Mouse (Mus musculus): ENCODE results near the gene Plekhb1. TPM values are rescaled to one million over a fixed set of nuclear protein-coding genes. Genes with fewer than 3 reads are reported as not detected.

The Plekhb1 gene
- polyA plus RNA-seq (2014; fragmentation: Nextera tagmentation; extraction: Ambion mirVana), result 8.3 and 10.7 TPM in 2 replicates

DNA sequence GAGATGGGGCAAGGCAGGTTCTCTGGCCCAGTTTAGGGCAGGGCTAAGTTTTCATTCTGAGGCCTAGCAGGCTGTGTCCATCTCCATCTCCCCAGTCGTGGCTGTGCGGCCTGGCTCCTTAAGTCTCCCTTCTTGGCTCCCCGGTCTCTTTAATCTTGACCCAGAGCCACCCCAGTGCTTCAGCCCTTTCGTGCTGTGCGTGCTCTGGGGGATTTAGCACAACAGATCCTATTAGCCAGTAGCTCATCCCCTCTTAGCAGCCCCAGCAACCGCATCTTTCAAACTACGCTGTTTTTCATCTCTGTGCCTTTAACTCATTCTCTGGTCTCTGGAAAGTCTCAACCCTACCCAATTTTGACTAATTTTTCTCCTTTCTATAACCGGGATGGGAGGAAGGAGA lies at the start of gene Plekhb1:
TSS of gene Plekhb1 (minus strand) at position 184 of the 400 bp plus-strand sequence.
- no peaks in the 10 kb centered on the region for H3K9me3 ChIP-seq (ENCODE audit: control insufficient read depth, low read length)
- no peak for DNase-seq (ENCODE audit: low spot score)
- no peak within 1 kb of the TSS for H3K4me3 ChIP-seq (ENCODE audit: low read depth, low read length)
- no peak within 1 kb of the TSS for H3K4me2 ChIP-seq (replicated peaks; ENCODE audit: low read depth, low read length)
- no peaks in the 10 kb centered on the region for H3K36me3 ChIP-seq (ENCODE audit: control insufficient read depth, insufficient read depth, low read length)
- no peak within 1 kb of the TSS for H3K9ac ChIP-seq (ENCODE audit: low read depth, low read length)
- no peak for ATAC-seq (ENCODE audit: low FRiP score)
- WGBS, result 73% methylated on average over 8 of the region's 8 CpGs
- H3K4me1 ChIP-seq (replicated peaks; ENCODE audit: control insufficient read depth, insufficient read depth, low read length), result 0 out of 2 replicates have a peak, but pooled peaks cover 2% of the 10 kb centered on the region
- no peak within 1 kb of the TSS for H3K27ac ChIP-seq (ENCODE audit: low read depth, low read length)
- no peaks in the 10 kb centered on the region for H3K27me3 ChIP-seq (ENCODE audit: control insufficient read depth, insufficient read depth, low read length)

DNA sequence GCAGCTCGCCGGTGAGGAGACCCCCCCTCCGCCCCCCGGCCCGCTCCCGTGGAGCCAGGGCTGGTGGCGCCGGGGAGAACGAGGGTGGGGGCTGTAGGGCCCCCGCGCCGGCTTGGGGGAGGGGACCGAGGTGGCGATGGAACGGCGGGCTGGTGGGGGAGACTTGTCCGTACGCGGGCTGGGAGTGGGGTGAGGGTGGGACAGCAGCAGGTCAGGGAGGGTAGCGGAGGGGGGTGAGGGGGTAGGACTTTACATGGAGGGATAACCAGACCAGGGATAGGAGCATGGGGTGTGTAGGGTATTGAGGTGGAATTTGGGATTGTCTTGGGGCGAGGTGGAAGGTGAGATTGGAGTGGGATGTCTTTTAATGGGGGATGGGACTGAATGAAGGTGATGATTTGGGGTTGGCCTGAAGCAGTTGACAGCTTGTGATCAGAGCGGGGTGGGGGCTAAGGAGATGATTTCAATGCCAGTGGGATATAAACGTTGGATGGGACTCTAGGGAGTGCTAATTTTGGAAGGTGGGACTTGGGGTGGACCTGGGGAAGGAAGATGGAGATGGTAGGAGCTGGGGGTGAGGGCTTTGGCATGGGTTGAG lies 44.8 kb upstream of the Plekhb1 start:
- DNase-seq (ENCODE audit: low spot score), result no peak
- H3K9me3 ChIP-seq (ENCODE audit: control insufficient read depth, low read length), result no peaks in the 10 kb centered on the region
- H3K4me3 ChIP-seq (ENCODE audit: low read depth, low read length), result peak overlapping the region; percentile 65
- 0 out of 2 replicates have a peak, but pooled peaks cover 3% of the 10 kb centered on the region for H3K4me1 ChIP-seq (replicated peaks; ENCODE audit: control insufficient read depth, insufficient read depth, low read length)
- peak overlapping the region; percentile 86 for H3K9ac ChIP-seq (ENCODE audit: low read depth, low read length)
- no peaks in the 10 kb centered on the region for H3K27me3 ChIP-seq (ENCODE audit: control insufficient read depth, insufficient read depth, low read length)
- H3K27ac ChIP-seq (ENCODE audit: low read depth, low read length), result peak overlapping the region; percentile 99
- H3K4me2 ChIP-seq (replicated peaks; ENCODE audit: low read depth, low read length), result peak overlapping the region; percentile 63
- 0% methylated on average over 16 of the region's 23 CpGs for WGBS
- H3K36me3 ChIP-seq (ENCODE audit: control insufficient read depth, insufficient read depth, low read length), result no peaks in the 10 kb centered on the region
- ATAC-seq (ENCODE audit: low FRiP score), result peak; percentile 73; the same call in 1 of the 2 replicates

DNA sequence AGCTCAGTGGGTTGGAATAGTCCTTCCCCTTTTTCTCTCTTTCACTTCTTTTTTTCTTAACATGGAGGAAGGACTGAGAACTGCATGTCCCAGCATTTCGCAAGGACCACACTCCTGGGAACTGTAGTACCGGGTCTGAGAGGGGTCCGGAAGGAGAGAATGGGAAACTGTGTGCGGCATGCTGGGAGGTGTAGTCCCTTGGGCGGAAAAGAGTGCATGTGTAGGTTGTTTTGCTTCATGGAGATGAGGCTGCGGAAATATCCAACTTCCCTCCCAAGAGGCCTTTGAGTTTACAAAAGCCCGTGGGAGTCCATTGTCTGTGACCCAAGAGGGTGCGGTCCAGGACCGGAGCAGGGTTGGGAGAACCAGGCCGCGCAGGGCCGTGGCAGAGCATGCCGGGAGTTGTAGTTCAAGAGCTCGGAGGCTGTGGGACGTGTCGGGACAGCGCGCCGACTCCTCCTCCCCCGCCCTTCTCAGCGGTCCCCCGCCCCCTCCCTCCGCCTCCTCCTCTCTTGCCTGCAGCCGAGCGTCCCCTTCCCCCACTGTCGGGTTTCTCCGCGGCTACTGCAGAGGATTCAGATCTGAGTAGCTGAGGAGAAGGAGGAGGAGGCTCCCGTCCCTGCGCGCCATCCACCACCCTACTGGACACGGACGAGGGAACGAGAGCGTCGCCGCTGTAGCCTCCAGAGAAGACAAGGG lies 44.1 kb upstream of the Plekhb1 start, which contains the start of gene Fam168a:
TSS of gene Fam168a (plus strand) at position 493 of the 699 bp plus-strand sequence.
- H3K36me3 ChIP-seq (ENCODE audit: control insufficient read depth, insufficient read depth, low read length), result no peaks in the 10 kb centered on the region
- no peaks in the 10 kb centered on the region for H3K27me3 ChIP-seq (ENCODE audit: control insufficient read depth, insufficient read depth, low read length)
- H3K9me3 ChIP-seq (ENCODE audit: control insufficient read depth, low read length), result no peaks in the 10 kb centered on the region
- H3K9ac ChIP-seq (ENCODE audit: low read depth, low read length), result peak within 1 kb of the TSS; percentile 86
- peak within 1 kb of the TSS; percentile 99 for H3K27ac ChIP-seq (ENCODE audit: low read depth, low read length)
- peak within 1 kb of the TSS; percentile 65 for H3K4me3 ChIP-seq (ENCODE audit: low read depth, low read length)
- 0 out of 2 replicates have a peak, but pooled peaks cover 3% of the 10 kb centered on the region for H3K4me1 ChIP-seq (replicated peaks; ENCODE audit: control insufficient read depth, insufficient read depth, low read length)
- DNase-seq (ENCODE audit: low spot score) (peak; percentile 95), ATAC-seq (ENCODE audit: low FRiP score) (peak; percentile 99)
- under 1% methylated on average over 25 of the region's 37 CpGs for WGBS
- peak within 1 kb of the TSS; percentile 63 for H3K4me2 ChIP-seq (replicated peaks; ENCODE audit: low read depth, low read length)

DNA sequence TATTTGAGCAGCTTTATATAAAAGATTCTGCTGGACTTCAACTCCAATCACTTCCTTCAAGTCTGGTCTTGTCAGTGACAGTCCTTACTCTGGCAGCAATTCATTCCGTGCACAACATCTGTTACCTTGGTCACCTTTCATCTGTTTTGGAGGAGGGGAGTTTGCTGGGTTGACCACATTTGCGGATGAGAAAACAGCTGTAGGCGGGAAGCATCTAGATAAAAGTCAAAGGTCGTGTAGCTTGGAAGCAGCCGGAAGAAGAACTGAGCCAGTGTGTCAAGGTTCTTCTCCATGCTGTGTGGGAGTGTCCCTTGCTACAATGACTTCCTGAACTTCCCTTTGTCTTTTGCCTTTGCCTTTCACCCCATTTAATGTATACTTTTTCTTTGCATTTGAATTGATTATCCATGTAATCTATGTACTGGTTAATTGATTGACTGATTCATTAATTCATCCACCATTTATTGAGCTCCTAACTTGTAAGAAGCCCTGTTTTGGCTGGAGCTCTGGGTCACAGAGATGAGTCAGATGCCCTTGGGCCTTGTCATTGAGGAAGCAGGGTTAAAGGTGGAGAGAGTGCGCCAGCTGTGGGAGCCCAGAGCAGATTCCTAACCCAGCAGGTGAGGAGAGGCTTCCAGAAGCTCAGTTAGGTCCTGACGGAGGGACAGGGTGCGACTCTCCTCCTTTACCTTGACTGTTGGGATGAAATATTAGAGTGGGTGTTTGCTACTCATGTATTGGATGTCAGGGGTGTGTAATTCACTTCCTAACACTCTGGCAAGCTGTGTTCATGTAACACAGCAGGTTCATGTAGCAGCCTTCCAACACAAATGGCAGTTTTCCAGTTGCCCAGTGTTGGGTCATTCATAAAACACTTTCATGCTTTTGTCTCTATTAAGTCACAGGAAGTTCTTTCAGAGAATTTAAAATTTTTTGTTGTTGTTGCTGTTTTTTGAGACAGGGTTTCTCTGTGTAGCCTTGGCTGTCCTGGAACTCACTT lies 37.9 kb upstream of the Plekhb1 start:
- H3K9ac ChIP-seq (ENCODE audit: low read depth, low read length), result no peak overlapping the region
- H3K36me3 ChIP-seq (ENCODE audit: control insufficient read depth, insufficient read depth, low read length), result no peaks in the 10 kb centered on the region
- no peak overlapping the region for H3K4me3 ChIP-seq (ENCODE audit: low read depth, low read length)
- no peak overlapping the region for H3K4me2 ChIP-seq (replicated peaks; ENCODE audit: low read depth, low read length)
- H3K27ac ChIP-seq (ENCODE audit: low read depth, low read length), result no peak overlapping the region
- ATAC-seq (ENCODE audit: low FRiP score) (no peak), DNase-seq (ENCODE audit: low spot score) (no peak)
- no peaks in the 10 kb centered on the region for H3K9me3 ChIP-seq (ENCODE audit: control insufficient read depth, low read length)
- no peaks in the 10 kb centered on the region for H3K27me3 ChIP-seq (ENCODE audit: control insufficient read depth, insufficient read depth, low read length)
- 47% methylated on average over 8 of the region's 8 CpGs for WGBS
- H3K4me1 ChIP-seq (replicated peaks; ENCODE audit: control insufficient read depth, insufficient read depth, low read length), result no peaks in the 10 kb centered on the region

DNA sequence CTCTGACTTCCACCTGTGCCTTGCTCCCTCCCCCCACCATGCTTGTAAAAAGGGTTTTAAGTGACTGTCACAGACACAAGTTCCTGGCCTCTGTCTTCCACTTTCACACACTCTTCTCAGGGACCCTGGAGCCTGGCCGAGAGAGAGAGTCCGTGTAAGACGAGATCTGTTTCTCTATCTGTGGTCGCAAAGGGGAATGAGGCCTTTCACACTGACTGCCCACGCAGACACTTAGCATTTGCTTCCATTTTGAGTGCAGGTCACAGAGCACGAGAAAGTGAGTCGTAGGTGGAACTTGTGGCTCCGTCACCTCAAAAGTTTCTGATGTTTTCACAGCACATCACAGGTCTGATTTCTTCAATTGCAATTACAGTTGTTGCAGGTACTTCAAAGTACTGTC lies 31.0 kb upstream of the Plekhb1 start:
- no peak overlapping the region for H3K27ac ChIP-seq (ENCODE audit: low read depth, low read length)
- no peak overlapping the region for H3K9ac ChIP-seq (ENCODE audit: low read depth, low read length)
- H3K9me3 ChIP-seq (ENCODE audit: control insufficient read depth, low read length), result no peaks in the 10 kb centered on the region
- ATAC-seq (ENCODE audit: low FRiP score) (no peak), DNase-seq (ENCODE audit: low spot score) (no peak)
- H3K4me2 ChIP-seq (replicated peaks; ENCODE audit: low read depth, low read length), result no peak overlapping the region
- H3K4me3 ChIP-seq (ENCODE audit: low read depth, low read length), result no peak overlapping the region
- H3K36me3 ChIP-seq (ENCODE audit: control insufficient read depth, insufficient read depth, low read length), result no peaks in the 10 kb centered on the region
- WGBS, result 79% methylated on average over 8 of the region's 8 CpGs
- H3K4me1 ChIP-seq (replicated peaks; ENCODE audit: control insufficient read depth, insufficient read depth, low read length), result no peaks in the 10 kb centered on the region
- no peaks in the 10 kb centered on the region for H3K27me3 ChIP-seq (ENCODE audit: control insufficient read depth, insufficient read depth, low read length)

DNA sequence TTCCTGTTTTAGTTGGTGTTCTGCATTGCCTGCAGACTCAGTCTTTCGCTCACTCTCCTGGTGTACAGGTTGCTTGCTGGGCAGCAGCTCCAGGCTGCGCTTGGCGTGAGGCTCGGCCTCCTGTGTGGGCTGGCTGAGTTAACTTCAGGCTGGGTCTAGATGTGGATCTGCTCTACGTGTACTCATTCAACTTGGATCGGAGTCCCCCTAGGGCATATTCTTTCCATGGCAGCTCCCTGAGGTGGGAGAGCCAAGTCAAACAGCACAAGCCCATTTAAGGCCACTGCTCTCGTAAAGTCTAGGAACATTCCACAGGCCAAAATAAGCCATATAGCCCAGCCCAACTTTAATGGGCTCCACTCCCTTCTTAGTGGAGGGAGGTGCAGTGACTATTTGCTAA lies 26.3 kb upstream of the Plekhb1 start:
- no peak overlapping the region for H3K27ac ChIP-seq (ENCODE audit: low read depth, low read length)
- H3K4me2 ChIP-seq (replicated peaks; ENCODE audit: low read depth, low read length), result no peak overlapping the region
- DNase-seq (ENCODE audit: low spot score) (no peak), ATAC-seq (ENCODE audit: low FRiP score) (no peak)
- no peaks in the 10 kb centered on the region for H3K36me3 ChIP-seq (ENCODE audit: control insufficient read depth, insufficient read depth, low read length)
- H3K4me1 ChIP-seq (replicated peaks; ENCODE audit: control insufficient read depth, insufficient read depth, low read length), result no peaks in the 10 kb centered on the region
- no peaks in the 10 kb centered on the region for H3K9me3 ChIP-seq (ENCODE audit: control insufficient read depth, low read length)
- no peaks in the 10 kb centered on the region for H3K27me3 ChIP-seq (ENCODE audit: control insufficient read depth, insufficient read depth, low read length)
- no peak overlapping the region for H3K9ac ChIP-seq (ENCODE audit: low read depth, low read length)
- no peak overlapping the region for H3K4me3 ChIP-seq (ENCODE audit: low read depth, low read length)
- WGBS, result 88% methylated on average over 7 of the region's 7 CpGs

DNA sequence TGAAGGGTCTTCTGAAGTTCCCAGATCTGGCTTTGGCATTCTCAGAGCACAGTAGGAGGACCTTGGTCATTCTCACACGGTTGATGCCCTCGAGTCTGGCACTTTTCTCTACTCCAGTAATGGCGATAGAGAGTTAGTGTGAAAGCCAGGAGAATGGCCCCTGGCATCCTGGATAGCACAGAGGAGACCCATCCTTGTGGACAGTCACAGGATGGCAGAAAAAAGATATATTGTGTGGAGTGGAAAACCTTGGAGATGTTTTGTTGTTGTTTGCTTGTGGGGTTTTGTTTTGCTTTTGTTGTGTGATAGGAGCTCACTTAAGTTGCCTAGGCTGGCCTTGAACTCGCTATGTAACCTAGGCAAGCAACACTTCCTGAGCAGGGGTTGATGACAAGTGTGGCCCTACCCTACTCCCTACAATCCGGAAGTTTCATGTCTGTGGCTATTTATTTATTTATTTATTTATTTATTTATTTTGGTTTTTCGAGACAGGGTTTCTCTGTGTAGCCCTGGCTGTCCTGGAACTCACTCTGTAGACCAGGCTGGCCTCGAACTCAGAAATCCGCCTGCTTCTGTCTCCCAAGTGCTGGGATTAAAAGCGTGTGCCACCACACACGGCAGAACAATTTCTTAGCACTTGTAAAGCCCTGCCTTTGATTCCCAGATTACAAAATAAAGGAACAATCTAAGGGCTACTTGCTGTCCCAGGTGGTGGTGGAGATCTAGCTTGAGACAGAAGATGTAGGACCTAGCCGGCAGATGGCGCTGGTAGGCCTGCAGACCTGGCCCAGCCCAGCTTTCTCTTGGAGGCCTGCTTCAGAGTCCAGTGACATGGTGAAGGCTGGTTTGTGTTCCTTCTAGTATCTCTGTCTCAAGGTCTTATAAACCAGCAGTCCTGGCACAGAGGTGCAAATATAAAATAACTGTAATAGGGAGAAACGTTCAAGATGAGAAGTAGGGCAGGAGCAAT lies 23.1 kb upstream of the Plekhb1 start:
- Histone ChIP-seq H3K27me3 (ENCODE audit: control insufficient read depth, insufficient read depth, low read length) (no peaks in the 10 kb centered on the region), H3K4me3 (ENCODE audit: low read depth, low read length) (no peak overlapping the region), H3K9me3 (ENCODE audit: control insufficient read depth, low read length) (no peaks in the 10 kb centered on the region), H3K27ac (ENCODE audit: low read depth, low read length) (no peak overlapping the region), H3K36me3 (ENCODE audit: control insufficient read depth, insufficient read depth, low read length) (no peaks in the 10 kb centered on the region), H3K4me1 (replicated peaks; ENCODE audit: control insufficient read depth, insufficient read depth, low read length) (no peaks in the 10 kb centered on the region), H3K4me2 (replicated peaks; ENCODE audit: low read depth, low read length) (no peak overlapping the region), H3K9ac (ENCODE audit: low read depth, low read length) (no peak overlapping the region)
- ATAC-seq (ENCODE audit: low FRiP score) (no peak), DNase-seq (ENCODE audit: low spot score) (peak; percentile 83)
- 43% methylated on average over 13 of the region's 13 CpGs for WGBS

Data from hindbrain, embryonic 11.5 days (tissue).